23 mouse cellular contexts compared by ENCODE assay signal in genomic region chr17:94652412-94652811, GRCm38 (mm10).
"Had no signal": no experiment of that assay in that cellular context is flagged by ENCODE, and none has a peak within 500 bp of the region (broad histone marks: within the 10 kb centered on the region; RNA-seq: fewer than 3 reads in every experiment).

No protein-coding gene starts in this region.

- H3K4me3 ChIP-seq: lung, embryonic 15.5 days; megakaryocyte, embryonic 14.5 days; midbrain, embryonic 12.5 days; myocyte; neural tube, embryonic 13.5 days; neural tube, embryonic 15.5 days; stomach, embryonic 15.5 days had no signal

- H3K9ac ChIP-seq: liver, postnatal 0 days; lung, embryonic 15.5 days; midbrain, embryonic 12.5 days; neural tube, embryonic 13.5 days; neural tube, embryonic 15.5 days; stomach, embryonic 15.5 days had no signal

- H3K27ac ChIP-seq: lung, embryonic 15.5 days; macrophage; midbrain, embryonic 12.5 days; neural tube, embryonic 13.5 days; neural tube, embryonic 15.5 days; stomach, embryonic 15.5 days; stomach, postnatal 0 days had no signal

- H3K36me3 ChIP-seq: lung, embryonic 15.5 days; midbrain, embryonic 12.5 days; neural tube, embryonic 13.5 days; neural tube, embryonic 15.5 days; stomach, embryonic 15.5 days had no signal

- H3K27me3 ChIP-seq: lung, embryonic 15.5 days; megakaryocyte, embryonic 14.5 days; midbrain, embryonic 12.5 days; neural tube, embryonic 13.5 days; neural tube, embryonic 15.5 days; stomach, embryonic 15.5 days had no signal

- DNase-seq: liver, postnatal 0 days; lung, adult 2 months; lung, postnatal 14 days; lung, postnatal 36 days; midbrain, embryonic 14.5 days; retina, postnatal 1 day; right cerebral cortex, adult 18-20 months; right cerebral cortex, postnatal 25 days; right cerebral cortex, postnatal 4 days; spleen, adult 18-20 months; thymus, adult 2 months; thymus, postnatal 25 days; thymus, postnatal 4 days had no signal

- ATAC-seq: liver, postnatal 0 days; lung, postnatal 0 days had no signal

- H3K9me3 ChIP-seq: lung, embryonic 15.5 days; midbrain, embryonic 12.5 days; neural tube, embryonic 13.5 days; neural tube, embryonic 15.5 days; stomach, embryonic 15.5 days had no signal

- H3K4me1 ChIP-seq: lung, embryonic 15.5 days; megakaryocyte, embryonic 14.5 days; midbrain, embryonic 12.5 days; neural tube, embryonic 13.5 days; neural tube, embryonic 15.5 days; stomach, embryonic 15.5 days had no signal

- H3K4me2 ChIP-seq: lung, embryonic 15.5 days; midbrain, embryonic 12.5 days; neural tube, embryonic 13.5 days; neural tube, embryonic 15.5 days; stomach, embryonic 15.5 days had no signal
